Mouse (Mus musculus): ENCODE data around the gene Col2a1.

GRCm38 (mm10) chr15:97949706-97950105 lies 54.8 kb downstream of the Col2a1 start:
- TF ChIP-seq CTCF (IDR thresholded peaks at IDR 0.05; ENCODE audit: low read depth, low read length) = no peak
- no peak for TF ChIP-seq POLR2A (IDR thresholded peaks at IDR 0.05; ENCODE audit: borderline replicate concordance, low read depth, low read length)

Data from bone marrow macrophage, adult 2 months (primary cell).